Mouse (Mus musculus) midbrain, embryonic 10.5 days (tissue): ENCODE results near the gene Dynll1. TPM values are rescaled to one million over a fixed set of nuclear protein-coding genes. Genes with fewer than 3 reads are reported as not detected.

Experiments
- DNase-seq: peaks from one replicate; pipeline ENCODE4 v3.0.0-alpha.2; 2017; ENCODE audit warnings: low spot score
- H3K27ac ChIP-seq: fragments of 300-500 bp; sonication (generic); replicated peaks from 2 replicates; pipeline ENCODE4 v1.5.1; 2016; ENCODE audit warnings: mild to moderate bottlenecking
- H3K27me3 ChIP-seq: fragments of 300-500 bp; sonication (generic); 2 replicates; pipeline ENCODE4 v1.6.1; 2016; ENCODE audit warnings: low read depth, mild to moderate bottlenecking; ENCODE audit not compliant: poor library complexity, severe bottlenecking
- H3K36me3 ChIP-seq: fragments of 300-500 bp; sonication (generic); 2 replicates; pipeline ENCODE4 v1.6.1; 2016; ENCODE audit warnings: mild to moderate bottlenecking, moderate library complexity
- H3K4me1 ChIP-seq: fragments of 300-500 bp; sonication (generic); 2 replicates; pipeline ENCODE4 v1.6.1; 2016
- H3K4me3 ChIP-seq: fragments of 300-500 bp; sonication (generic); 2 replicates; pipeline ENCODE4 v1.5.1; 2016; ENCODE audit warnings: mild to moderate bottlenecking, moderate library complexity
- H3K9me3 ChIP-seq: fragments of 300-500 bp; sonication (generic); replicated peaks from 2 replicates; pipeline ENCODE4 v1.6.1; 2016; ENCODE audit warnings: mild to moderate bottlenecking
- WGBS: fragments of 180-500 bp; shearing (Covaris S2); methylation state at CpG from one replicate; pipeline ENCODE4 v1.1.7; 2016; 5-methylcytosine and 5-hydroxymethylcytosine counted together
- polyA plus RNA-seq: library from polyadenylated mRNA; unstranded; fragments of >200 nt; fragmentation: Nextera tagmentation; extraction: Ambion mirVana; gene quantifications from 2 replicates; pipeline ENCODE4 v1.2.1, GENCODE M21; 2016

Gene Dynll1
- polyA plus RNA-seq, 1 experiment from 2014 or later = 1,767 TPM

GRCm38 (mm10) chr5:115272812-115273548 lies 27.8 kb downstream of the Dynll1 start, which contains the start of gene Rnf10:
Gene Rnf10, minus strand, starts transcription at chr5:115272898.
- peak within 1 kb of the TSS; percentile 92 for H3K27ac ChIP-seq
- WGBS = 15% methylated on average over 26 of the region's 26 CpGs
- H3K4me3 ChIP-seq = peak within 1 kb of the TSS; percentile 100
- H3K36me3 ChIP-seq = peaks cover 29% of the 10 kb centered on the region
- peaks cover 50% of the 10 kb centered on the region for H3K4me1 ChIP-seq
- H3K9me3 ChIP-seq = no peaks in the 10 kb centered on the region
- no peaks in the 10 kb centered on the region for H3K27me3 ChIP-seq
- peak; percentile 96 for DNase-seq

- no peaks in the 10 kb centered on the region for H3K27me3 ChIP-seq
- peak overlapping the region; percentile 100 for H3K4me3 ChIP-seq
- under 1% methylated on average over 77 of the region's 77 CpGs for WGBS
- peak overlapping the region; percentile 92 for H3K27ac ChIP-seq
- H3K9me3 ChIP-seq = no peaks in the 10 kb centered on the region
- peaks cover 50% of the 10 kb centered on the region for H3K4me1 ChIP-seq
- peaks cover 32% of the 10 kb centered on the region for H3K36me3 ChIP-seq
- DNase-seq = no peak
Measured at GRCm38 (mm10) chr5:115271931-115272811, 28.6 kb downstream of the Dynll1 start.

- Histone ChIP-seq H3K27ac (no peak overlapping the region), H3K4me1 (peaks cover 56% of the 10 kb centered on the region), H3K4me3 (peak overlapping the region; percentile 100; the same call in 1 of the 2 replicates), H3K27me3 (no peaks in the 10 kb centered on the region), H3K9me3 (no peaks in the 10 kb centered on the region), H3K36me3 (peaks cover 49% of the 10 kb centered on the region)
- no peak for DNase-seq
- 94% methylated on average over 1 of the region's 1 CpGs for WGBS
Measured at GRCm38 (mm10) chr5:115269969-115270368, 30.8 kb downstream of the Dynll1 start.

GRCm38 (mm10) chr5:115268266-115268665 lies 32.5 kb downstream of the Dynll1 start:
- DNase-seq = no peak
- Histone ChIP-seq H3K27me3 (no peaks in the 10 kb centered on the region), H3K36me3 (peaks cover 60% of the 10 kb centered on the region), H3K4me3 (no peak overlapping the region), H3K9me3 (no peaks in the 10 kb centered on the region), H3K4me1 (peaks cover 48% of the 10 kb centered on the region), H3K27ac (no peak overlapping the region)
- 77% methylated on average over 3 of the region's 3 CpGs for WGBS

- peaks cover 67% of the 10 kb centered on the region for H3K36me3 ChIP-seq
- H3K9me3 ChIP-seq = no peaks in the 10 kb centered on the region
- WGBS = 85% methylated on average over 3 of the region's 3 CpGs
- H3K4me3 ChIP-seq = no peak overlapping the region
- H3K27ac ChIP-seq = no peak overlapping the region
- peaks cover 50% of the 10 kb centered on the region for H3K4me1 ChIP-seq
- no peaks in the 10 kb centered on the region for H3K27me3 ChIP-seq
- DNase-seq = no peak
Measured at GRCm38 (mm10) chr5:115267469-115268045, 33.2 kb downstream of the Dynll1 start.

- Histone ChIP-seq H3K27me3 (no peaks in the 10 kb centered on the region), H3K4me1 (peaks cover 51% of the 10 kb centered on the region), H3K27ac (no peak overlapping the region), H3K9me3 (no peaks in the 10 kb centered on the region), H3K36me3 (peaks cover 72% of the 10 kb centered on the region), H3K4me3 (no peak overlapping the region)
- no peak for DNase-seq
- 91% methylated on average over 8 of the region's 8 CpGs for WGBS
Measured at GRCm38 (mm10) chr5:115266787-115267468, 33.9 kb downstream of the Dynll1 start.

GRCm38 (mm10) chr5:115266340-115266739 lies 34.5 kb downstream of the Dynll1 start:
- 89% methylated on average over 5 of the region's 5 CpGs for WGBS
- H3K4me3 ChIP-seq = no peak overlapping the region
- H3K27ac ChIP-seq = no peak overlapping the region
- H3K4me1 ChIP-seq = peaks cover 47% of the 10 kb centered on the region
- peaks cover 72% of the 10 kb centered on the region for H3K36me3 ChIP-seq
- no peaks in the 10 kb centered on the region for H3K27me3 ChIP-seq
- DNase-seq = no peak
- H3K9me3 ChIP-seq = no peaks in the 10 kb centered on the region

GRCm38 (mm10) chr5:115262502-115263291 lies 38.1 kb downstream of the Dynll1 start:
- H3K27me3 ChIP-seq = no peaks in the 10 kb centered on the region
- H3K4me3 ChIP-seq = no peak overlapping the region
- H3K9me3 ChIP-seq = no peaks in the 10 kb centered on the region
- H3K36me3 ChIP-seq = peaks cover 73% of the 10 kb centered on the region
- 0 out of 2 replicates have a peak, but pooled peaks cover 14% of the 10 kb centered on the region for H3K4me1 ChIP-seq
- 88% methylated on average over 14 of the region's 14 CpGs for WGBS
- no peak for DNase-seq
- H3K27ac ChIP-seq = no peak overlapping the region

GRCm38 (mm10) chr5:115261880-115262279 lies 38.9 kb downstream of the Dynll1 start:
- Histone ChIP-seq H3K4me3 (no peak overlapping the region), H3K4me1 (0 out of 2 replicates have a peak, but pooled peaks cover 14% of the 10 kb centered on the region), H3K27ac (no peak overlapping the region), H3K36me3 (peaks cover 78% of the 10 kb centered on the region), H3K27me3 (no peaks in the 10 kb centered on the region), H3K9me3 (no peaks in the 10 kb centered on the region)
- WGBS = 95% methylated on average over 1 of the region's 1 CpGs
- DNase-seq = no peak

GRCm38 (mm10) chr5:115261141-115261540 lies 39.7 kb downstream of the Dynll1 start:
- Histone ChIP-seq H3K4me3 (no peak overlapping the region), H3K36me3 (peaks cover 78% of the 10 kb centered on the region)

GRCm38 (mm10) chr5:115260356-115260755 lies 40.4 kb downstream of the Dynll1 start:
- H3K36me3 ChIP-seq = peaks cover 79% of the 10 kb centered on the region
- H3K27me3 ChIP-seq = no peaks in the 10 kb centered on the region
- no peaks in the 10 kb centered on the region for H3K9me3 ChIP-seq
- DNase-seq = no peak
- 90% methylated on average over 6 of the region's 6 CpGs for WGBS
- no peak overlapping the region for H3K4me3 ChIP-seq
- H3K4me1 ChIP-seq = 0 out of 2 replicates have a peak, but pooled peaks cover 8% of the 10 kb centered on the region
- no peak overlapping the region for H3K27ac ChIP-seq

More at GRCm38 (mm10) chr5:115261141-115261540, 39.7 kb downstream of the Dynll1 start:
- H3K27ac ChIP-seq = no peak overlapping the region
- WGBS = 89% methylated on average over 8 of the region's 8 CpGs
- H3K9me3 ChIP-seq = no peaks in the 10 kb centered on the region
- no peaks in the 10 kb centered on the region for H3K27me3 ChIP-seq
- 0 out of 2 replicates have a peak, but pooled peaks cover 9% of the 10 kb centered on the region for H3K4me1 ChIP-seq
- no peak for DNase-seq
